Mouse (Mus musculus) hindbrain, embryonic 14.5 days (tissue): ENCODE results near the gene Entpd2. TPM values are rescaled to one million over a fixed set of nuclear protein-coding genes. Genes with fewer than 3 reads are reported as not detected.
"Not testable (repeated sequence)": the region's sequence is repeated elsewhere in the genome, so short reads cannot be mapped to it uniquely, and the experiment has no call there.

Experiments
- ATAC-seq: fragments of 200-750 bp; cut with Nextera tagmentation; 2 replicates; pipeline ENCODE4 v1.8.0; 2017; ENCODE audit warnings: moderate number of reproducible peaks, mild to moderate bottlenecking, moderate TSS enrichment, moderate library complexity; ENCODE audit not compliant: low FRiP score
- DNase-seq: peaks from one replicate; pipeline ENCODE4 v3.0.0-alpha.2; 2015; ENCODE audit warnings: low spot score
- H3K27ac ChIP-seq: fragments of 300-500 bp; sonication (generic); 2 replicates; pipeline ENCODE4 v1.5.1; 2014; ENCODE audit warnings: mild to moderate bottlenecking, moderate library complexity
- H3K27me3 ChIP-seq: fragments of 300-500 bp; sonication (generic); 2 replicates; pipeline ENCODE4 v1.6.1; 2014; ENCODE audit warnings: mild to moderate bottlenecking, low read length, mixed read lengths; ENCODE audit not compliant: control insufficient read depth, insufficient read depth
- H3K36me3 ChIP-seq: fragments of 300-500 bp; sonication (generic); replicated peaks from 2 replicates; pipeline ENCODE4 v1.6.1; 2014; ENCODE audit not compliant: control insufficient read depth, insufficient read depth
- H3K4me1 ChIP-seq: fragments of 300-500 bp; sonication (generic); replicated peaks from 2 replicates; pipeline ENCODE4 v1.6.1; 2014; ENCODE audit warnings: antibody characterized with exemption, low read length, mixed read lengths; ENCODE audit not compliant: control insufficient read depth, insufficient read depth
- H3K4me2 ChIP-seq: fragments of 300-500 bp; sonication (generic); replicated peaks from 2 replicates; pipeline ENCODE4 v1.6.1; 2014; ENCODE audit warnings: mild to moderate bottlenecking, moderate library complexity
- H3K4me3 ChIP-seq: fragments of 300-500 bp; sonication (generic); replicated peaks from 2 replicates; pipeline ENCODE4 v1.5.1; 2014; ENCODE audit warnings: mild to moderate bottlenecking, low read length
- H3K9ac ChIP-seq: fragments of 300-500 bp; sonication (generic); 2 replicates; pipeline ENCODE4 v1.6.1; 2014
- H3K9me3 ChIP-seq: fragments of 300-500 bp; sonication (generic); 2 replicates; pipeline ENCODE4 v1.6.1; 2016; ENCODE audit warnings: low read length; ENCODE audit not compliant: control insufficient read depth
- WGBS: fragments of 180-500 bp; shearing (Covaris S2); extraction: QIAGEN DNeasy Blood & Tissue Kit; methylation state at CpG from one replicate; pipeline ENCODE4 v1.1.7; 2014; 5-methylcytosine and 5-hydroxymethylcytosine counted together
- polyA plus RNA-seq: library from polyadenylated mRNA; unstranded; fragments of >200 nt; fragmentation: Nextera tagmentation; extraction: Ambion mirVana; gene quantifications from 2 replicates; pipeline ENCODE4 v1.2.1, GENCODE M21; 2014

The Entpd2 gene
- polyA plus RNA-seq, 1 experiment from 2014 or later = 2.6 TPM

- Histone ChIP-seq H3K36me3 (no peaks in the 10 kb centered on the region), H3K4me1 (peaks cover 31% of the 10 kb centered on the region), H3K27ac (no peak overlapping the region), H3K4me3 (peak overlapping the region; percentile 22), H3K4me2 (peak overlapping the region; percentile 52), H3K27me3 (peaks cover 51% of the 10 kb centered on the region), H3K9me3 (no peaks in the 10 kb centered on the region), H3K9ac (peak overlapping the region; percentile 43; the same call in 1 of the 2 replicates)
- no peak; the same call in 1 of the 2 replicates for ATAC-seq
- peak; percentile 60 for DNase-seq
- WGBS = 3% methylated on average over 17 of the region's 17 CpGs
These were observed 5.1 kb downstream of the Entpd2 start for GRCm38 (mm10) chr2:25400764-25401163.

DNA sequence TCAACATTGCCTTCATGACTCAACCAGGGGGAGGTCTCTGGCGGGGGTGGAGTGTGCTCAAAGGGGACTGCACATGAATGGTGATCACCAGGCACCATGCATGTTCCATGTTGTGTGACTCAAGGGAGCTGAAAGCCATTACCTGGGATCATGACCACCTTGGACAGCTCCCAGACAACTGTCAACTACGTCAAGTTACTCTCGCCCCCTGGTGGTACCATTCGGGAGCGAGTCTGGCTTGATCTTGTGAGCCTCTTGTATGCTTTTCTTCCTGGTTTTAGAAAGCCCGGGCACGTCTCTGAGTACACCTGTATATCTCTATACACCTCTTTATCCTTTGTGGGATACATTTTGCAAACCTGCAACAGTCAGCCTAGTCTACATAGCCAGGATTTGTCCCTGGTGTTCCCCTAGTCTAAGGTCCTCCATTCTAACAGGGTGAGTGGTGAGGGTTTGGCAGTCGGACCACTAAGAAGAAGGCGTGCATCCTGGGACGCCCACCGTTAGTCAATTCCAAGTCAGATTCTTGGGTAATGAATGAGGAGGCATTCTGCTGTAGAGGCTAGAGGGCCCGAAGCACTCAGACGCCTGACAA is 6.8 kb downstream of the Entpd2 start:
- Histone ChIP-seq H3K36me3 (peaks cover 10% of the 10 kb centered on the region), H3K27me3 (peaks cover 34% of the 10 kb centered on the region), H3K9ac (peak overlapping the region; percentile 99), H3K4me2 (peak overlapping the region; percentile 62), H3K4me3 (peak overlapping the region; percentile 94), H3K9me3 (no peaks in the 10 kb centered on the region), H3K27ac (peak overlapping the region; percentile 95), H3K4me1 (peaks cover 32% of the 10 kb centered on the region)
- DNase-seq (peak; percentile 88), ATAC-seq (peak; percentile 9; the same call in 1 of the 2 replicates)
- under 1% methylated on average over 13 of the region's 13 CpGs for WGBS

GRCm38 (mm10) chr2:25402972-25403601 is 7.4 kb downstream of the Entpd2 start:
- H3K27me3 ChIP-seq = peaks cover 28% of the 10 kb centered on the region
- peak overlapping the region; percentile 94 for H3K4me3 ChIP-seq
- no peaks in the 10 kb centered on the region for H3K9me3 ChIP-seq
- ATAC-seq (peak; percentile 85), DNase-seq (peak; percentile 82)
- peak overlapping the region; percentile 62 for H3K4me2 ChIP-seq
- peak overlapping the region; percentile 95 for H3K27ac ChIP-seq
- WGBS = under 1% methylated on average over 48 of the region's 54 CpGs
- peak overlapping the region; percentile 99 for H3K9ac ChIP-seq
- peaks cover 32% of the 10 kb centered on the region for H3K4me1 ChIP-seq
- H3K36me3 ChIP-seq = peaks cover 16% of the 10 kb centered on the region

DNA sequence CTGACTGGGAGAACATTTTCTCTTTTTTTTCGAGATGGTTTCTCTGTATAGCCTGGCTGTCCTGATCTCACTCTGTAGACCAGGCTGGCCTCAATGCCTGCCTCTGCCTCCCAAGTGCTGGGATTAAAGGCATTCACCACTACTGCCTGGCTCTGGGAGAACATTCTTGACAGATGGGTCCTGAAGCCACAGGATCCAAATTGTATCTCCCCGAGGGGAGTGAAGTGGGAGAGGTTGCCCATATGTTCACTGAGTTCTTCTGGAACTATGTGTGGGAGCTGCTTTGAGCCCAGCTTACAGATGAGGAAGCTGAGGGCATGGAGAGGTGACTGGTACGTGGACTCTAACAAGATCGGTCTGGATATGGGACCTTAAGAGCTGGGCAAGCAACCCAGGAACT is 8.3 kb downstream of the Entpd2 start:
- WGBS = 85% methylated on average over 4 of the region's 4 CpGs
- peak overlapping the region; percentile 99 for H3K9ac ChIP-seq

DNA sequence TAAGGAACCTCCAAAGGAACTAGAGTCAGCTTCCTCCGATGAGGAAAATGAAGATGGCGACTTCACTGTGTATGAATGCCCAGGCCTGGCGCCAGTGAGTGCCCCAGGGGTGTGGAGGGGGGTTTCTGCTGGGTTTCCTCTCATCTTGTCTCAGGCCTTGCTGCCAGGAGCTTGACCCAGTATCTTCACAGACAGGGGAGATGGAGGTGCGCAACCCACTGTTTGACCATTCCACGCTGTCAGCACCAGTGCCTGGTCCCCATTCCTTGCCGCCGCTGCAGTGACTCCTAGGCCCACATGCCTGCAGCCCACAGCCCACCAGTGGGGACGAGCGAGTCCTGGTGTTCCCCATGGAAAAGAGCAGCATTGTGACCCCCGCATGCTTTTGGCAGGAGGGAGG is 13.2 kb downstream of the Entpd2 start:
- ATAC-seq (no peak), DNase-seq (no peak)
- no peak overlapping the region for H3K4me3 ChIP-seq
- H3K9me3 ChIP-seq = no peaks in the 10 kb centered on the region
- H3K9ac ChIP-seq = no peak overlapping the region
- no peak overlapping the region for H3K27ac ChIP-seq
- peaks cover 67% of the 10 kb centered on the region for H3K36me3 ChIP-seq
- peaks cover 16% of the 10 kb centered on the region for H3K4me1 ChIP-seq
- H3K4me2 ChIP-seq = no peak overlapping the region
- H3K27me3 ChIP-seq = no peaks in the 10 kb centered on the region
- 90% methylated on average over 10 of the region's 10 CpGs for WGBS

More for the DNA sequence above, 8.3 kb downstream of the Entpd2 start:
- H3K4me2 ChIP-seq = peak overlapping the region; percentile 62
- H3K36me3 ChIP-seq = peaks cover 25% of the 10 kb centered on the region
- no peak for DNase-seq
- no peaks in the 10 kb centered on the region for H3K9me3 ChIP-seq
- no peak for ATAC-seq
- H3K27me3 ChIP-seq = peaks cover 19% of the 10 kb centered on the region
- peaks cover 32% of the 10 kb centered on the region for H3K4me1 ChIP-seq
- H3K4me3 ChIP-seq = peak overlapping the region; percentile 94
- H3K27ac ChIP-seq = peak overlapping the region; percentile 95; the same call in 1 of the 2 replicates

DNA sequence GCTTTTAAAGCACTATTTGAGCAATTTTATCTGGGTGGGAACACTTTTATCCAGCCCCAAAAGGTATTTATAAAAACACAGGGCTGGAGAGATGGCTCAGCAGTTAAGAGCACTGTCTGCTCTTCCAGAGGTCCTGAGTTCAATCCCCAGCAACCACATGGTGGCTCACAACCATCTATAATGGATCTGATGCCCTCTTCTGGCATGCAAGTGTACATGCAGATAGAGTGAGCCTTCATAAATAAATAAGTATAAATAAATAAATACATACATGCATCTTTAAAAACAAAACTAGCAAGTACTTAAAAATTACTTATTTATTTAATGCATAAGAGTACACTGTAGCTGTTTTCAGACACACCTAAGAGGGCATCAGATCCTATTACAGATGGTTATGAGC is 17.8 kb downstream of the Entpd2 start:
- H3K9me3 ChIP-seq, ATAC-seq, H3K27ac ChIP-seq, H3K9ac ChIP-seq, H3K4me1 ChIP-seq, H3K27me3 ChIP-seq, H3K4me3 ChIP-seq, H3K4me2 ChIP-seq, DNase-seq: not testable (repeated sequence)
- peaks cover 51% of the 10 kb centered on the region for H3K36me3 ChIP-seq

DNA sequence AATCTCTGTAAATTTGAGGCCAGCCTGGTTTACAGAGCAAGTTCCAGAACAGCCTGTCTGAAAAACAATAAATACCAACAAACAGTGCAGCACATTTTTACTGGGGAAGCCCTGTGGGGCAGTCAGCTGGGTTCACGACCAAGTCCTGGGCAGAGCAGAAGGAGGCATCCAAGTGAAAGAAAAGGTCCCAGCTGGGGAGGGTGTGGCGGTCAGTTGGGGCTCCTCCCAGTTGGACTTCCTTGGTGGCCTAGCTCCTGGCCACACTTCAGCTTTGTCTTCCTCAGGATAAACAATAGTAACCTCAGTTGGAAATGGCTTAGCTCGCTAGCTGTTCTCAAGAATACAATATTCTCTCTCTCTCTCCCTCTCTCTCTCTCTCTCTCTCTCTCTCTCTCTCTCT is 21.8 kb downstream of the Entpd2 start:
- no peak overlapping the region for H3K4me3 ChIP-seq
- H3K36me3 ChIP-seq = peaks cover 18% of the 10 kb centered on the region
- H3K9ac ChIP-seq = no peak overlapping the region
- no peak for DNase-seq
- 14% methylated on average over 3 of the region's 3 CpGs for WGBS
- no peaks in the 10 kb centered on the region for H3K9me3 ChIP-seq
- no peak overlapping the region for H3K27ac ChIP-seq
- no peak overlapping the region for H3K4me2 ChIP-seq
- H3K4me1 ChIP-seq = no peaks in the 10 kb centered on the region
- H3K27me3 ChIP-seq = no peaks in the 10 kb centered on the region
- no peak for ATAC-seq

DNA sequence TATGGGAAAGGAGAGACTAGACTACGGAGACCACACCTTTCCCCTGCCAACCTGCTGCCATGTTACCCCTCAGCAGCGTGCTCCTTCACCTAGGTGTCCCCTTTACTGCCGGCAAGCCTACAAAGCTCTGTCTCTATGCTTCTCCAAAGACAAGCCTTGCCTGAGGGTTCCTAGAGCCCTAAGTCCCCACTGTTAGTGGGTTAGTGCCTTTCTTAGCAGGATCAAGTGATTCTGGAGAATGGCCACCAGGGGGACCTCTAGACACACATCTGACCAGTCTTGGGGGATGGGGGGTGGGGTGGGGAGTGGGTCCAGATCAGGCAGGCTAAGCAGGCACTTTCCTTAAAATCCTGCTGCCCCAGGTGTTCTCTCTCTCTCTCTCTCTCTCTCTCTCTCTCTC is 26.2 kb downstream of the Entpd2 start:
- WGBS = 24% methylated on average over 3 of the region's 3 CpGs
- H3K4me1 ChIP-seq = no peaks in the 10 kb centered on the region

GRCm38 (mm10) chr2:25422587-25423410 is 27.1 kb downstream of the Entpd2 start, which contains the start of gene Fut7:
Gene Fut7, plus strand, starts transcription at chr2:25423267.
- 69% methylated on average over 17 of the region's 17 CpGs for WGBS

More for the DNA sequence above, 26.2 kb downstream of the Entpd2 start:
- no peaks in the 10 kb centered on the region for H3K36me3 ChIP-seq
- no peak overlapping the region for H3K27ac ChIP-seq
- no peak for ATAC-seq
- no peak overlapping the region for H3K4me3 ChIP-seq
- peak; percentile 61 for DNase-seq
- H3K9me3 ChIP-seq = no peaks in the 10 kb centered on the region
- H3K9ac ChIP-seq = no peak overlapping the region; the same call in 1 of the 2 replicates
- H3K27me3 ChIP-seq = peaks cover 10% of the 10 kb centered on the region; the same call in 1 of the 2 replicates
- H3K4me2 ChIP-seq = no peak overlapping the region

More at GRCm38 (mm10) chr2:25422587-25423410, 27.1 kb downstream of the Entpd2 start, which contains the start of gene Fut7:
- no peak for ATAC-seq
- H3K9ac ChIP-seq = no peak within 1 kb of the TSS
- no peaks in the 10 kb centered on the region for H3K36me3 ChIP-seq
- no peak within 1 kb of the TSS for H3K27ac ChIP-seq
- H3K27me3 ChIP-seq = peaks cover 10% of the 10 kb centered on the region; the same call in 1 of the 2 replicates
- DNase-seq = no peak
- H3K9me3 ChIP-seq = no peaks in the 10 kb centered on the region
- no peak within 1 kb of the TSS for H3K4me3 ChIP-seq
- no peaks in the 10 kb centered on the region for H3K4me1 ChIP-seq
- no peak within 1 kb of the TSS for H3K4me2 ChIP-seq
